Mouse (Mus musculus): ENCODE results near the gene Ppp4r1.

The Ppp4r1 gene

DNA sequence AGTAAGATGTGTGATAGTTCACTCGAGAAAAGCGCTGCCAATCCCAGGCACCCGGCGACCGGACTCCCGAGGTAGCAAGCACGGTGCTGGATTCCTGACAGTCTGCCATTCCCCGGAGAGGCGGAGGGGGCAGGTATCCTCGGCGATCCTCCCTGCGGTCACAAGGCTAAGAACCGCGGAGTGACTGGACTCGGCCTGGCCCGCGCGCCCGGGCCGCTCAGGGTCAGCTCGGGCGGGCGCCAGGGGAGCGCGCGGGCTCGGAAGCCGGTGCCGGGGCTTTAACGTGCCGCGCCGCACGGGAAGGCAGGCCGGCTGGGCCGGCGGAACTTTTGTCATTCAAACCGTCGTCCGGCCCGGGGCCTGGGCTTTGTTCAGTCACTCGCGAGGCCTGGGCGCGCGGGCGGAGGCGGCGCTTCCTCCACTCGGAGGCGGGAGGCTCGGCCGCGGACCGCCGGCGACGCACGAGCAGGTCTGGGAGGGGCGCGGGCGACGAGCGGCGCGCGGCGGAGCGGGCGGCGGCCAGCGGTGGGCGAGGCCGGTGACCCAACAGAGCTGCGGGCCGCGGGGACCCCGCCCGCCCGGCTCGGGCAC, at the start of gene Ppp4r1:
Gene Ppp4r1, plus strand, starts transcription at position 23 of the 591 bp plus-strand sequence.
- DNase-seq (ENCODE audit: inconsistent age in 2 of 2, low spot score in 1 of 2), result peak; percentile 90 to 96

DNA sequence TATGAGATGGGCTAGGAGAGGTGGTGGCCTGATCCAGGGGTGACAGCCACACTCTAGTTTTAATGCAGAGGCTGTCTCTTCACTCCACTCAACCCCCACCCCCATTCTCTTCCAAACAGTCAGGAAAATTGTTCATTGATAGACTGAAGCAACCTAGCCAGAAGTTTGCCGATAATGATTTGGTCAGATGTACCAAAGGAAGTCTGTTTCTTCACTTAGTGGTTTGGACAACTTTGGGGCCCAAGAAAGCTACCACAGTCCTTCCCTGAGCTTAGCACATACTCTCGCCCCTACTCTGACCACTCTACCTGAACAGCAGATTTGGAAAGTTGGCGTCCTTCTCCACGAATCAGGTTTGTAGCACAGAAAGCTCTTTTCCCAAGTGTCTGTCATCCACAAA, 49.7 kb upstream of the Ppp4r1 start:
- no peak for DNase-seq (ENCODE audit: inconsistent age in 2 of 2, low spot score in 1 of 2)

DNA sequence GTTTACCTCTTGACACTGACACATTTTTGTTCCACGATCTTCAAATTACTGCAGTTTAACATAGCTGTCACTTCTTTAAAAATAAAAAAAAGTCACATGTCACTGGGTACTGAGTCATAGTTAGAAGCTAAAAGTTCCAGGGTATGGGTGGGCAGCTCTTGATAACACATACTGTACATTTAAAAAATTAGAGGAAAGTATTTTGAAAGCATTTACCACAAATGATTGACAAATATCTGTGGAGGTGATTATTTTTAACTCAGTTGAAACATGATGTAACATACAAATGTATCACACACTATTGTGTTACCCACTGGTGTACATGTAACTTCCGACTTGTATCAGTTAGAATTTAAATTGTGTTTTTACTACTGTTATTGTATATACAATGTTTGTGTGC, 47.3 kb upstream of the Ppp4r1 start:
- no peak for DNase-seq (ENCODE audit: inconsistent age in 2 of 2, low spot score in 1 of 2)

DNA sequence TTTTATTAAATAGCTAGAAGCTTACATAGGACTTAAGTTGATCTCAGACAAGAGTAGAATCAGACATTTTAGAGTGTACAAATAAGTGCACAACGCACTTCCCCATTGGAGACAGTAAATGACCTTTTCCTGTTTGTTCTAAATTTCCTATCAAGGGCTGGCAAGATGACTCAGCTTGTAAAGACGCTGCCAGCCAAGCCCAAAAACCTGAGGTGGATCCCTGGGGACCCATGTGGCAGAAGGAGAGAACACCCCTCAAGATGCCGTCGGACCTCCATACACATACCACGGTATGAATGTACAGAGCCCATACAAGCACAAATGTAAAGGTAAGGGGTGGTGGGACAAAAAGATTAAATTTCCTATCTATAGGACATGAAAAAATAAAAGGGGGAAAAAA, 45.2 kb upstream of the Ppp4r1 start:
- peak; percentile 67 to 84 for DNase-seq (ENCODE audit: inconsistent age in 2 of 2, low spot score in 1 of 2)

DNA sequence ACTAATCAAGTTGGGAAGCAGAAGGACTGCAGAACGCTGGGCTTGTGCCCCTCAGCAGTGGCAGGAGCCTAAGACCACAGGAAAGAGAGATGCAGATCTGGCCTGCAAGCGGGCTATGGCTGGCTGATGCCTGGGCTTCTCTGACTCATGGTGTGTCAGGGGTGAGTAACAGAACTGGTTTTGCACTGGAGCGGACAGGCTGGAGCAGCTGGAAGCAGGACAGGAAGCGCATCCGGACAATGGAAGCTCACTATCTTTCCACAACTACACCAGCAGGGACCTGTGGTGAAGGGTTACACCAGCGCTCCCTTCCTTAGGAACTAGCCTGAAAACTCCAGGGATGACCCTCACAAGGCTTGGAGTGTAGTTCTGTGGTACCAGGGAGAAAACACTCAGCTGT, 44.8 kb upstream of the Ppp4r1 start:
- DNase-seq (ENCODE audit: inconsistent age in 2 of 2, low spot score in 1 of 2), result peak; percentile 75 to 89

DNA sequence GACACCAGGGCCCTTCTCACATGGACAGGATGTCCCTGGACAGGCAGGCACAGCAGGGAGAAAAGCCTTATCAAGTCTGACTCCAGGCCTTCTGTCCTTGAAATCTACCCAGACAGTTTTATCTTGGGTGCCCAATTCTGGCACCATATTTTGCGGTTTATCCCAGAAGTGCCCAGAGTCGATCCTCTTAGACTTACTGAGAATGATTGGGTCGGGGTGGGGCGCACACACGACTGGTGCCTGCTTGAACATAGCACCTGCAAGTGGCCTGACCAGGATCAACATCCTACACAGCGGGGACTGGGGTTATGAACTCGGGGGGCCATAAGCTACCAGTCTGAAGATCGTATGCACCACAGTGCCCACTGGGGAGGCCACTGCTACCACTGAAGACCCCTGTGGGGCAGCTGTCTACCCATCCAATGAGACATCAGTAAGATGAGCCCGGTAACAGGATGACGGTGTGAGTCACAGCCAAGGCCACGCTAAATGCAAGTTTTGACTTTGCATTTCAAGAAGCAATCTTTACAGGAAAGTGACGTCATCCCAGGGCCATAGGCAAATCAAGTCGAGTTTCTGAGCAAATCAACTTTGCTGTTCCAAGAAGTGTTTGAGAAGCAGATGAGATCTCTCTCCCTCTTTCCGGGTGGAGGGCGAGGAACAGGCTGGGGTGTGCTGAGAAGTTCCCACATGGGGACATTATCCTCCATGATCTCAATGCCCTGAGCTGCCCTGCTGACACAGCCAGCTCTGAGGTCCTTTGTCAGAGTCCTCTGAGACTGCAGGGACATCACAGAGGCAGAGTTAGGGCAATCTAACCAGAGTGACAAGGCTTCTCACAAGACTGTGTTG, 42.3 kb upstream of the Ppp4r1 start:
- DNase-seq (ENCODE audit: inconsistent age in 2 of 2, low spot score in 1 of 2), result peak; percentile 40 to 54

DNA sequence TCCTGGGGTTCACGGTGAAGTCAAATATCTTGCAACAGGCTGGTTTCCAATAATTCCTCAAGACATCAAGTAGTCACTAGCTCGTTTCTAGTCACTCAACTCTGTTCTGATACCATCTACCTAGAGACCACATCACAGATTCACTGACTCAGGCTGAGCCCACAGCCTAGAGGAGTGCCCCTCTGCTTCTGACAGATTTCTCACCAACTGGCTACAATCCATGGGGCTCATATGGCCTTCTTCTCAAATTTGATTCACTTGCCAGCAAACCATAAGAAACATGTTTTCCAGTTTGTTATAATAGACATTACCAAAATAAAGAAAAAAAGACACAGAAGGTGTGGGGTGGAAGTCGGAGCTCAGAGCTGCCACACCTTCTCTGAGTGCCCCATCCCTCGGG, 40.8 kb upstream of the Ppp4r1 start:
- DNase-seq (ENCODE audit: inconsistent age in 2 of 2, low spot score in 1 of 2), result no peak

DNA sequence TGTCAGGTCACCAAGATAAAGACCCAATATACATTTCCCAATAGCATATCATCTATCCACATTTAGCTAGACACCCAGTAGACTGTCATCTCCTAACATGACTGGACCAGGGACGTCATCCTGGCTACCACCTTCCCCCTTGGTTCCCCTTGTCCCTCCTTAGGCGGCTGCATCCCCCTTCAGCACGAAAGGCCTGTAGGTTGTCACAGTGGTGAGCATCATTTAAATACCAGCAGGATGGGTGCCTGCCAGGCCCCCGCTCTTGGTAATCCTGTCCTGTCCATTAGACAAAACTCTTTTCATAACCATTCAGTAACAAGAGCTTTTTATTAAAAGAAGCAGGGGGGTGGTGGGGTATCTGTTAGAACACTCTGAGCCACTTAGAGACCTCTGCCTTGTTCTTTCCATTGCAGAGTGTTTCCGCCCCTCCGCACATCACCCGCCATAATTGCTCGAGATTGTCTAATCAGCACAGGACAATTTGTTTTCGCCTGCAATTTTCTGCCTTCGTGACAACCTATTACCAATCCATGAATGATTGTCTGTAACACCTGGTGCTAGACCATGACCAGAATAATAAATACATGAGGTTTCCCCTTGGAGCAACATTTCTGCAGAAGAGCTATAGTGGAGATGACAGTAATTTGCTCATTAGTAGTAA, 40.0 kb upstream of the Ppp4r1 start:
- DNase-seq (ENCODE audit: inconsistent age in 2 of 2, low spot score in 1 of 2), result peak; percentile 32 to 43

DNA sequence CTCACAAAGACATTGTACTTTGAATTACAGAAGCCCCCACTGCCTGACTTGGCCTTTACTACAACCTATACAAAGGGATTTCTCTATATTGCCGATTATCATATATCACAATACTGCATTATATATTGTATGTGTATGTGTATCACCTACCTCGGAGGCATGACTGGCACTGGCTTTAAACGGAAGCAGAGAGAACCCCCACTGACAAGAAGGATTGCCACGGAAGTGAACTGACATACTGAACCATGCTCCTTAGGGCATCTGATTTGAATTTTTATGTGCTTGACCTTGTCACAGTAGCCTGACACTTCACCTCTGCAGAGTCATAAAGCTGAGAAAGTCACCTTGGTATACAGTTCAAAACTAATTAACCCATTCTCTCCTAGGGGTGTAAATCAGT, 39.4 kb upstream of the Ppp4r1 start:
- no peak for DNase-seq (ENCODE audit: inconsistent age in 2 of 2, low spot score in 1 of 2)

DNA sequence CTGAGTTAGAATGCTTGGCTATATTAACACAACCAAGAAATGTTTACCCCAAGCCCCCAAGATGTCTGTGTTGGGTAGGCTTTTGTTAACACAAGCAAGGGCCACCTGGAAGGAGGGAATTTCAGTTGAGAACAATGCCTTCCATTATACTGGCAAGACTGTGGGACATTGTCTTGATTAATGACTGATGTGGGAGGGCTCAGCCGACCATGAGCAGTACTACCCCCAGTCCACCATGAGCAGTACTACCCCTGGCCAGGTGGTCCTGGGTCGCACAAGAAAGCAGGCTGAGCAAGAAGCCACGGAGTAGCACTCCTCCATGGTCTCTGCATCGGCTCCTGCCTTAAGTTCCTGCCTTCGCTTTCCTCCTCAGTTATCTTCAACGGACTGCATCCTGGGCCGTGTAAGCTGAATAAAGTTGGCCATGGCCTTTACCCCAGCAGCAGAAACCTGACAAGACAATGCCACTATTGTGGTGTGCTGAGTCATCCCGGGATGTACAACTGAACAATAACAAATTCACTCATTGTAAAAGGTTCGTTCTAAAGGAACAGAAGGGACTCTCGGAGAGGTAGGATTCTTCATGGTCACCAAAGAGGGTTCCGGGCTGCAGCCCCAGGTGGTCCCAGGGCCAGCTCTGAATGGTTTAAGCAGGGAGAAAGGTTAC, 38.6 kb upstream of the Ppp4r1 start:
- DNase-seq (ENCODE audit: inconsistent age in 2 of 2, low spot score in 1 of 2), result no peak

DNA sequence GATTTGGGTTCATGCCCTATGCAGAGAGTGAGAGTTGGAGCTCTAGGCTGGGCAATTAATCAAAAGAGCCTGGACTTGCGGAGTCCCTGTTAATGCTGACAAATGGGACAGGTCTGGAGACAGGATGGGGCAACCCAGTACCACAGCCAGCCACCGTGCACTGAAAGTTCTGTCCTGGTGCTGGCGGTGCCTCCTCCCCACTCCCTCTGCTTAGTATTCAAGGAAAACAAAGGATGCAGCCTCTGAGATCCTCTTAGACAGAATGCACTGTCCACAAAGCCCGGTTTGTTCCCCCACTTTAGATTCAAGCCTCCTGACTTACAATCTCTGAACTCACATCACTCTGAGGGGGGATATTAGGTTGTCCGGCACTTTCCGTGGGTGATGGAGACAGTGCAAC, 36.1 kb upstream of the Ppp4r1 start:
- no peak for DNase-seq (ENCODE audit: inconsistent age in 2 of 2, low spot score in 1 of 2)

DNA sequence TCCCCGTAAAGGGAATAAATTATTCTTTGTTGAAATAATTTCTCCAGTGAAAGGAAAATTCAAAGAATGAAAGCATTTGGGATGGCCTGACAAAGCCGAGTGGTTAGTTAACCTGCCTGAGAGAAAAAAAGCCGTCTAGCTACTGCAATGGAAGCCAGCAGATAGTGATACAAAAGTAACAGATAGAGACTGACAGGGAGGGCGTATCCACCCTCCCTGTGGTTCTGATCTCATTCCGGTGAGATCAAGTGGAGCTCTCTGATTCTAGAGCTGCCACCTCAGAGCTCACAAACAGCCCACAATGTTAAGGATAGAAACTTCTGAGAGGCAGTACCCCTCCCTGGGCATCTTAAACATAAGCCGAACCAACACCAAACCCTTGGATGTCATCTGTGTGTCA, 33.4 kb upstream of the Ppp4r1 start:
- no peak for DNase-seq (ENCODE audit: inconsistent age in 2 of 2, low spot score in 1 of 2)

DNA sequence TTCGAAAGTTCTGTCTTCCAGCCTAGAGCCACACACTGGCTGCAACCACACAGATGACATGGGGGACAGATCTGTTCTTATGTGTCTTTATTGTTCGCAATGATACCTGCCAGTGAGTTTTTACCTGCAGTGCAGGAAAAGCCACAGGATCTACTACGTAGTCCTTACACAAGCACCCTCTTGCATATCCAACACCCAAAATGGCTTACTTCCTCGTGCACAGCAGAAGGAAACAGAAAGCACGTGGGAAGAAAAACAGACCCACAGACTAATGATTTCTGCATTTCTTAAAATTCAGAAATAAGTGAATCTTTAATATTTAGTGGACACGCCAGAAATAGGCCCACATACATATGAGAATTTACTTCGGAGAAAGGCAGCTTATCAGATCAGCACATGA, 32.6 kb upstream of the Ppp4r1 start:
- no peak for DNase-seq (ENCODE audit: inconsistent age in 2 of 2, low spot score in 1 of 2)

DNA sequence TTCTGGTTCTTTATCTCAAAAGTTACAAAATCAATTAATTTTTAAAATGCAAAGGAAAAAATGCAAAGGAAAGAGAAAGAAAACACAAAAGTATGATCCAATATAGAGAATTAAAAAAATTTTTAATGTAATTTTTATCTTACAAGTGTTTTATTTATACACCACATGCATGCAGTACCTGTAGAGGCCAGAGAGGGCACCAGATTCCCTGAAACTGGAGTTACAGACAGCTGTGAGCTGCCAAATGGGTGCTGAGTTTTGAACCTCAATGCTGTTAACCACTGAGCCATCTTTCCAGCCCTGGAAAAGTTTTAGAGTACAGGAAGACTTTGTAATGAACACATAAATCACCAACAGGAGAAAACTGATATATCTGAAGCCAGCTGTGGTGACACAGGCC, 32.1 kb upstream of the Ppp4r1 start:
- no peak for DNase-seq (ENCODE audit: inconsistent age in 2 of 2, low spot score in 1 of 2)

DNA sequence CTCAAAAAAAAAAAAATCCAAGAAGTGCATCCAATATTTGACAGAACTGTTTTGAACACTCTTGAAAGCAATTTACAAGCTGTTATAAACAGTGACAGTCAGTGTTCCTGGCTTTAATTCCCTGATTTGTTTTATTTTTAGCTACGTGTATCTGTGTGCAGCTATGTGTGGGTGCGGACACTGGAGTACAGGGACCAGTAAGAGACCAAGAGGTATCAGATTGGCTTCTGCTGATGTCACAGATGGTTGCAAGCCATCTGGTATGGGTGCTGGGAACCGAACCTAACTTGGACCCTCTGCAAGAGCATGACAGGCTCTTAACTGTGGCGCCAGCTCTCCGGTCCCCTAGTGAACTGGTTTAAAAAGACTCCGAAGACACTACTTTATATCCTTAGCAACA, 29.2 kb upstream of the Ppp4r1 start:
- DNase-seq (ENCODE audit: inconsistent age in 2 of 2, low spot score in 1 of 2), result no peak

DNA sequence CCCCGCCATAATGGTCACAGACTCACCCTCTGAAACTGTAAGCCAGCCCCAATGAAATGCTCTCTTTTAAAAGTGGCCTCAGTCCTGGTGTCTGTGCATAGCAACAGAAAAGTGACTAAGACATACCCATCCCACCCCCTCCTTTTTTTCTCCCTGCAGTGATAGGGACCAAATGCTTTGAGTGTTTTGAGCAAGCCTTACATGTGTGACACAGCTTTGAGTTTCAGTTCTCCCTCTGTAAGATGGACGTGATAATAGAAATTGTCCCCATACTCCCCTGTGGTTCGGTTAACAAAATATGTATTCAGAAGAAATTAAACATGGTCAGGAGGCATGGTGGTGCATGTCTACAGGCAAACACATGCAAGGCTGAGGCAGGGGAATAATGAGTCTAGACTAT, 26.5 kb upstream of the Ppp4r1 start:
- DNase-seq (ENCODE audit: inconsistent age in 2 of 2, low spot score in 1 of 2), result no peak

DNA sequence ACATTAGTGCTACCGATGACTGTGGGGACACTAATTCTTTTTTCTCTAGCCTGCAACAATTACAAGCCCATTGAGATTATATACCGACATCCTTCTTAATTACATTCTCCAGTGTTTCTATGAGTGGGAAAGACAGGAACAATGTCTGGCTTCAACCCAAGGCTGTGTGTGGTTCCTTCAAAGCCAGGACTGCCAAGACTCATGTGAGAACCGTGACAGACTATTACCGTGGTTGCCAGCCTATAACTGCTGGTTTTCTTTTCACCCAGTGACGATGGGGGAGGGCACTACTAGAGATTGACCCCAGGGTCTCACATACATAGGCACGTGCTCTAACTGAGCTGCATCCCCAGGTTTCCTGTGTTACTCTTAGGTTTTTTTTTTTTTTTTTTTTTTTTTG, 25.2 kb upstream of the Ppp4r1 start:
- DNase-seq (ENCODE audit: inconsistent age in 2 of 2, low spot score in 1 of 2), result no peak

DNA sequence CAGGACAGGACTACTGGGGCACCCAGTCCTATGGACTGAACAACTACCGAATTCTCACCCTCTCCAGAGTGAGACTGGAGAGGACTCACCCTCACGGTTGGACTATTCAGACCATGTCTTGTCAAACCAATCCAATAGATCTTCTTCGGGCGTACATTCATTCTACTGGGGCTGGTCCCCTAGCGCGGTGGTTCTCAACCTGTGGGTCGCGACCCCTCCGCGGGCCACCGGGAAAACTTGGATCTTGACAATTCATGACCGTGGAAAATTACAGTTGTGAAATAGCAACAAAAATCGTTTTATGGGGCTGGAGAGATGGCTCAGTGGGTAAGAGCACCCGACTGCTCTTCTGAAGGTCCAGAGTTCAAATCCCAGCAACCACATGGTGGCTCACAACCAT, 19.2 kb upstream of the Ppp4r1 start:
- DNase-seq (ENCODE audit: inconsistent age in 2 of 2, low spot score in 1 of 2), result no peak

DNA sequence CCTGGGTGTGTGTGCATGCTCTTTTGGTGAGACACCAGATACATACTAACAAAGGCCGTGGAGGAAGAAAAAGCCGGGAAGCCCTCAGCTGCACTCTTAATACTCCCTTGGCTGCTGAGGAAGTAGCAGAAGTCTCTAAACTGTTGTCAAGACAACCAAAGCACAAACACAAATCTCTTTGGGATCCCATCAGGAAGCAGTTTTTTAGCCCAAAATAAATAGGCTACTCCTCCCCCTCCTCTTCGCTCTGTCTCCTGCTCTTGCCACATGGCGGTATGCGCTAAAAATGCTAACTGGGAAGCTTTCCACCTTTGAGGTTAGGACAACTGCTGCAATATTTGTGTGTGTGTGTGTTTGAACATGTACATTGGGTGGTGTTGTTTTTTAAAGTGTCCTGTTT, 13.9 kb upstream of the Ppp4r1 start:
- no peak for DNase-seq (ENCODE audit: inconsistent age in 2 of 2, low spot score in 1 of 2)

DNA sequence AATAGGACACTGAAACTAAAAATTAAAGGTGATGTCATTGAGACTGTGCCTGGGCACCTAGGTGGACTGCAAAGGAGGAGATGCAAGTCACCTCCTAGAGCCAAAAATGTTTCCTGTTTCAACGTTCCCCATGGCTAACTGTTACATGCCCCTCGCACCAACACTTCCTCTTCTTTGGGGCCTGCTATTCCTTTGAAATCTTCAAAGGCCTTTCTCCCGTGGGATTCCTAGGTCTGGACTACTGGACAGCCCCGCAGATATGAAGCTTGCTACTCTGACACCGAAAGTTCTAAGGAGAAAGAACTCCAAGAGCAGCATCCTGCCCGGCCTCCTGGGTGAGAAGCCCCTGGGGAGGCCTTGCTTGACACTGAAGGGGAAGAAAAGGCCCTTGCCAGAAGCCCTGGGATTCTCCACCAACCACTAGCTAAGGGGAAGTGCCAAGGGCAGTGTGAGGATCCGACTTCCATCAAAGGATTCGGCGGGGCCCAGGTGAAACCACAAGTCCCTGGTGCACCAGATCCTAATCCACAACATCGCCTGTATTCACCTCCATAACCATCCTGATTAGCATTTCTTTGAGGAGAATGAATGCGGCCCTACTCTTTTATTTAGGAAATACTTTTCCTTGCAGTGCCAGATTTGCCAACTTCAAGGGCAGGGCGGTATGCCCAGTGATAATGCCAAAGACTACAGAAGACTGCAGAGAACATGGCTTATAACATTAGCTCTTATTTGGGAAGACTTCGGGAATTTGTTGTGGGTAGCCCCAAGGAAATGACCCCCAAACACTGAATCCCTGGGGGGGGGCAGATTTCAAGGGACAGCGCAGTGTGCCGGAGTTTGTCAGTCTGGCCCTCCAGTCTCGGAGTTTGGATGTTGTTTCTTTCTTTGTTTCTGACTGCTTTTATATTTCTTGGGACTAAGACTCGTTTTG, 11.1 kb upstream of the Ppp4r1 start:
- peak in 1 of 2 experiments; percentile 73 for DNase-seq (ENCODE audit: inconsistent age in 2 of 2, low spot score in 1 of 2)

Measured in adrenal gland, adult (tissue).